Mouse (Mus musculus): ENCODE data around the gene 1700030K09Rik. TPM values are rescaled to one million over a fixed set of nuclear protein-coding genes. Genes with fewer than 3 reads are reported as not detected.

Gene 1700030K09Rik
- polyA plus RNA-seq, 2 experiments, result 13.2 to 16.2 TPM

DNA sequence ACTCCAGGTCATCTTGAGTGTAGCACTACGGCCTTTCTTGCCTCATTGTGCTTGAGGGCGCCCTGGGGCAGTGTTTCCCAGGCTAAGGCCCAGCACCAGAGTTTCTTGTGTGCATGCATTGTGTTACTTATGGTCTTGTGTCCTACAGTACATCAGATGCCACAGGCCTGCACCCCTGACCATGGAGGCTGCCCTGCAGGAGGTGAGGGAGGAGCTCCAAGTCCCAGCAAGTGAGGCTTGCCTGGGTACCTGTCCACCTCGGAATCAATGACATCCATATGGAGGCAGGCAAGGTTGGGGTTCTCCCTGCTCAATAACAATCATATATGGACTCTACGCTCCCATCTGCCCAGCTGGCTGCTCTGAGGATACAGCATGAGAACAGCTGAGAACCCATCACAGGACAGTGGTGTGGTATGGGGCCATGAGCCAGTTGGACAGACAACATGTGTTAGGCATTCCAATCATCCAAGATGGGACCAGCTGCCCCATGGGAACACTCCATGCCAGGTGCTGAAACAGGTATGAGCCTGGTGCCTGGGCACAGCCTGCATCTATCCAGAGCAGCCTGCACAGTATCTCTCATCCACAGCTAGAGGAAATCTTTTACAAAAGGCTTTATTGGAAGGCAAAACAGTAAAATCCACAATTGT is 16.3 kb downstream of the 1700030K09Rik start:
- no peak for TF ChIP-seq POLR2A (IDR thresholded peaks at IDR 0.05; ENCODE audit: borderline replicate concordance, extremely low read depth, insufficient read depth, insufficient read length)
- no peak overlapping the region for H3K9ac ChIP-seq (ENCODE audit: low read depth, low read length, severe bottlenecking)

DNA sequence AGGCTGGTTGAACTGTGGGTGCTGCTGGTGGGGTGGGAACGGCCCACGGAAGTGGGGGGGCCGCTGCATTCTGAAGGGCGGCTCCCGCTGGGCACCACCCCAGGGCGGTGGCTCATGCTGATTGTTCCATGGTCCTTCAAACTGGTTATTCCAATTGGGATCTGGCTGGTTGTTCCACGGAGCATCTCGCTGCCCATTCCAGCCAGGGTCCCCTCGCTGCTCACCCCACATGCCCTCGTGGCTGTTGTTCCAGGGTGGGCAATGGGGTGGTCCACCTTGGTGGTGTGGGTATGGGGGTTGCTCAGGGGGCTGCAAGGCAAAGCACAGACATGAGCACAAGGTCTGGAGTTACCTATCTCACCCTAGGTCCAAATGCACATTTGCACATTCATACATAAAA is 20.5 kb downstream of the 1700030K09Rik start:
- no peak for ATAC-seq (ENCODE audit: low FRiP score, low read depth)
- 96% methylated on average over 10 of the region's 10 CpGs for WGBS
- no peak overlapping the region for H3K27ac ChIP-seq (replicated peaks; ENCODE audit: low read depth, low read length)

More for the DNA sequence above, 16.3 kb downstream of the 1700030K09Rik start:
- Histone ChIP-seq H3K36me3 (ENCODE audit: control insufficient read depth, insufficient read depth, low read length) (peaks cover 85% of the 10 kb centered on the region), H3K4me1 (ENCODE audit: control insufficient read depth, insufficient read depth, low read length) (no peaks in the 10 kb centered on the region), H3K4me3 (replicated peaks; ENCODE audit: low read length) (no peak overlapping the region), H3K27me3 (ENCODE audit: control insufficient read depth, insufficient read depth, low read length) (no peaks in the 10 kb centered on the region), H3K4me2 (replicated peaks; ENCODE audit: low read depth, low read length, severe bottlenecking) (no peak overlapping the region), H3K27ac (replicated peaks; ENCODE audit: low read depth, low read length) (no peak overlapping the region), H3K9me3 (ENCODE audit: control insufficient read depth, low read length) (no peaks in the 10 kb centered on the region)
- no peak for DNase-seq (ENCODE audit: low spot score)
- ATAC-seq (ENCODE audit: low FRiP score, low read depth), result no peak
- WGBS, result 87% methylated on average over 4 of the region's 4 CpGs

GRCm38 (mm10) chr8:72469243-72469642 is 25.6 kb downstream of the 1700030K09Rik start:
- TF ChIP-seq POLR2A (IDR thresholded peaks at IDR 0.05; ENCODE audit: borderline replicate concordance, extremely low read depth, insufficient read depth, insufficient read length), result no peak
- Histone ChIP-seq H3K9me3 (ENCODE audit: control insufficient read depth, low read length) (no peaks in the 10 kb centered on the region), H3K27me3 (ENCODE audit: control insufficient read depth, insufficient read depth, low read length) (no peaks in the 10 kb centered on the region), H3K9ac (ENCODE audit: low read depth, low read length, severe bottlenecking) (no peak overlapping the region), H3K4me3 (replicated peaks; ENCODE audit: low read length) (no peak overlapping the region), H3K27ac (replicated peaks; ENCODE audit: low read depth, low read length) (no peak overlapping the region), H3K36me3 (ENCODE audit: control insufficient read depth, insufficient read depth, low read length) (peaks cover 91% of the 10 kb centered on the region), H3K4me1 (ENCODE audit: control insufficient read depth, insufficient read depth, low read length) (peaks cover 5% of the 10 kb centered on the region; the same call in 1 of the 2 replicates), H3K4me2 (replicated peaks; ENCODE audit: low read depth, low read length, severe bottlenecking) (no peak overlapping the region)
- 100% methylated on average over 2 of the region's 2 CpGs for WGBS
- ATAC-seq (ENCODE audit: low FRiP score, low read depth) (no peak), DNase-seq (ENCODE audit: low spot score) (no peak)

More for the DNA sequence above, 20.5 kb downstream of the 1700030K09Rik start:
- Histone ChIP-seq H3K36me3 (ENCODE audit: control insufficient read depth, insufficient read depth, low read length) (peaks cover 100% of the 10 kb centered on the region), H3K4me3 (replicated peaks; ENCODE audit: low read length) (no peak overlapping the region), H3K9ac (ENCODE audit: low read depth, low read length, severe bottlenecking) (no peak overlapping the region), H3K4me1 (ENCODE audit: control insufficient read depth, insufficient read depth, low read length) (no peaks in the 10 kb centered on the region), H3K9me3 (ENCODE audit: control insufficient read depth, low read length) (no peaks in the 10 kb centered on the region), H3K27me3 (ENCODE audit: control insufficient read depth, insufficient read depth, low read length) (no peaks in the 10 kb centered on the region), H3K4me2 (replicated peaks; ENCODE audit: low read depth, low read length, severe bottlenecking) (no peak overlapping the region)
- DNase-seq (ENCODE audit: low spot score), result no peak
- no peak for TF ChIP-seq POLR2A (IDR thresholded peaks at IDR 0.05; ENCODE audit: borderline replicate concordance, extremely low read depth, insufficient read depth, insufficient read length)

DNA sequence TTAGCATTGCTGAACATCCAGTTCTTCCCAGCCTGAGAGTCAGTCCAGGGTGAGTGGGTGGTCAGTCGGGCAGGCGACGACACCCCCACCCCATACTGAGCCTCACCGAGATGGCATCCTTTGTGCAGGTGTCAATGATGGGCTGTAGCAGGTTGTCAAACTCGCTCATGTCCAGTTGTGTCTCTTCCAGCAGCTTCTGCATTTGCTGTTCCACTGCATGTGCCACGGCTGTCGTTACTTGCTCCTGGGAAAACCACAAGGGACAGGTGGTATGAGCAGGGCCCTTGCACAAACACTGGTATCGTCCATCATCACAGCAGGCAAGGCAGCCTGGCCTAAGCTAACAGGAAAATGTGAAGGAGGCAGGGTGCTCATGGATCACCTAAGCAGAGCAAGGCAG is 26.3 kb downstream of the 1700030K09Rik start:
- H3K27ac ChIP-seq (replicated peaks; ENCODE audit: low read depth, low read length), result no peak overlapping the region
- no peaks in the 10 kb centered on the region for H3K9me3 ChIP-seq (ENCODE audit: control insufficient read depth, low read length)
- H3K36me3 ChIP-seq (ENCODE audit: control insufficient read depth, insufficient read depth, low read length), result peaks cover 84% of the 10 kb centered on the region
- TF ChIP-seq POLR2A (IDR thresholded peaks at IDR 0.05; ENCODE audit: borderline replicate concordance, extremely low read depth, insufficient read depth, insufficient read length), result no peak
- ATAC-seq (ENCODE audit: low FRiP score, low read depth) (no peak), DNase-seq (ENCODE audit: low spot score) (no peak)
- no peaks in the 10 kb centered on the region for H3K27me3 ChIP-seq (ENCODE audit: control insufficient read depth, insufficient read depth, low read length)
- peaks cover 5% of the 10 kb centered on the region; the same call in 1 of the 2 replicates for H3K4me1 ChIP-seq (ENCODE audit: control insufficient read depth, insufficient read depth, low read length)
- 94% methylated on average over 6 of the region's 8 CpGs for WGBS
- H3K4me2 ChIP-seq (replicated peaks; ENCODE audit: low read depth, low read length, severe bottlenecking), result no peak overlapping the region
- no peak overlapping the region for H3K9ac ChIP-seq (ENCODE audit: low read depth, low read length, severe bottlenecking)
- H3K4me3 ChIP-seq (replicated peaks; ENCODE audit: low read length), result no peak overlapping the region

- Histone ChIP-seq H3K4me1 (ENCODE audit: control insufficient read depth, insufficient read depth, low read length) (peaks cover 5% of the 10 kb centered on the region), H3K27me3 (ENCODE audit: control insufficient read depth, insufficient read depth, low read length) (no peaks in the 10 kb centered on the region), H3K4me3 (replicated peaks; ENCODE audit: low read length) (no peak overlapping the region), H3K36me3 (ENCODE audit: control insufficient read depth, insufficient read depth, low read length) (peaks cover 77% of the 10 kb centered on the region), H3K4me2 (replicated peaks; ENCODE audit: low read depth, low read length, severe bottlenecking) (no peak overlapping the region), H3K9ac (ENCODE audit: low read depth, low read length, severe bottlenecking) (no peak overlapping the region), H3K9me3 (ENCODE audit: control insufficient read depth, low read length) (no peaks in the 10 kb centered on the region), H3K27ac (replicated peaks; ENCODE audit: low read depth, low read length) (no peak overlapping the region)
- no peak for DNase-seq (ENCODE audit: low spot score)
- 88% methylated on average over 7 of the region's 7 CpGs for WGBS
- no peak for TF ChIP-seq POLR2A (IDR thresholded peaks at IDR 0.05; ENCODE audit: borderline replicate concordance, extremely low read depth, insufficient read depth, insufficient read length)
- no peak for ATAC-seq (ENCODE audit: low FRiP score, low read depth)
These were observed 27.0 kb downstream of the 1700030K09Rik start for GRCm38 (mm10) chr8:72470684-72471083.

All from limb, embryonic 14.5 days (tissue).